Mouse (Mus musculus): Measurements from ENCODE around the gene Stpg1.

DNA sequence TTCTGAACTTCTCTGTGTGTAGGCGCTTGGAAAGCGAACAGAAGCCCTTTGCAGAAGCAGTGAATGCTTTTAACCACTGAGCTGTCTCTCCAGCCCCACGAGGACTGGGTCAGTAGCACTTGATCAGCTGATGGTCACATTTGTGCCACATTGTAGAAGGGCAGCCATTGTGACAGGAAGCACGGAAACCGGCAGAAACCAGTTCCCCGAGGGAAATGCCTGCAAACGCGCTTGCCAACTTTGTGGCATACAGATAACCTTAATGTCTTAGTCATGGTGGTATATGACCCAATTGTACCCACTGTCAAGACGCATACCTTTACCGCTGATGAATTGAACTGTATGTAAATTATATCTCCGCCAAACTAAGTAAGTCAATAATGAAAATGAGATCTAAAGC lies 11.2 kb downstream of the Stpg1 start:
- TF ChIP-seq CTCF (conservative IDR thresholded peaks at IDR 0.05; ENCODE audit: insufficient read depth, insufficient read length, low read depth, low read length) = no peak
- no peak for TF ChIP-seq POLR2A (IDR thresholded peaks at IDR 0.05; ENCODE audit: low read depth, low read length)
